Mouse (Mus musculus): ENCODE measurements around the gene Ttll8.

The Ttll8 gene

DNA sequence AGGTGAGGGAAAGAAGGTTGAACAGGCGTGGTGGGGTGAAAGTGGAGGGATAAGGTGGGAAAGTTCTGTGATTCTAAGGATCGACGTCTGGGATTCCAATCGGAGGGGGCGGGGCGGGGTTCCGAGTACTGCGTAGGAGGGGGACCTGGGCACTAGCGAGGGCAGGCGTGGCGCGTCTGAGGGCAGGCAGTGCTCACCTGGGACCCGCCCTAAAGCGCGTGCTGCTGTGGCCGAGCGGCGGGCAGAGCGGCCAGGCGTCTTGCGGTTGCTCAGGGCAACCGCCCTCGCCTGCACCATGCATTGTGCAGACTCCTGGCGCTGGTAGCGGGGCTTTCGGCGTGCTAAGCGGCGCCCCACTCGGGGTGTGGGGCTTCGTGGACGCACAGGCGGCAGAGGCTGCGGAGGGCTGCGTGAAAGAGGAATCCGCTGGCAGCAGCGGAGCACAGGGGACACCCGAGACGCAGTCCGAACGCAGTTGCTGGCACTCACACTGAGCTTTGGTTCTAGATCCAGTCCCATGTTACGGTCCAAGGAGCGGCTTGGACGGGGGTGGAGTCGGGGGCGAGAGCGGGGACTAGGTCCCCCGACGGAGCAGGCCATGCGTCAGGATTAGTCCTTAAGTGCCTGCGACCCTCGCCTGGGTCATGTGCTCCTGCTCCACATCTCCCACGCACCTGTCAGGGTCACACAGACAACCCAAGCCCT is at the start of gene Ttll8:
Ttll8 (minus strand) TSS at position 51 of the 705 bp plus-strand sequence.
- peak; percentile 9 to 19 for DNase-seq

DNA sequence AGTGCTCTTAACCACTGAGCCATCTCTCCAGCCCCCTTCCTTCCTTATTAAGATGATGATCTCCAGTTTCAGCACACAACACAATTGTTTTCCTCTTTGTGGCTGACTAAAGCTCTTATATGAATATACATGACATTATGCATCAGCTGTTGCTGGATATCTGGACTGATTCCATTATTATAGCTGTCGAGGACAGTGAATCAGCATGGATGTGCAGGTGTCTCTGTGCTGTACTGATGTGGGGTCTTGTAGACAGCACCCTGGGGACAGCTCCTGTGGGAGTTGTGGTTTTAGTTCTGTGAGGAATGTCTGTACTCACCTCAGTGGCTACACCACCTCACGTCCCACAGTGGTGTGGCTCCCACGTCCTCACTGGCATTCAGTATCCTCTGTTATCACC is 47.0 kb upstream of the Ttll8 start:
- no peak for DNase-seq

DNA sequence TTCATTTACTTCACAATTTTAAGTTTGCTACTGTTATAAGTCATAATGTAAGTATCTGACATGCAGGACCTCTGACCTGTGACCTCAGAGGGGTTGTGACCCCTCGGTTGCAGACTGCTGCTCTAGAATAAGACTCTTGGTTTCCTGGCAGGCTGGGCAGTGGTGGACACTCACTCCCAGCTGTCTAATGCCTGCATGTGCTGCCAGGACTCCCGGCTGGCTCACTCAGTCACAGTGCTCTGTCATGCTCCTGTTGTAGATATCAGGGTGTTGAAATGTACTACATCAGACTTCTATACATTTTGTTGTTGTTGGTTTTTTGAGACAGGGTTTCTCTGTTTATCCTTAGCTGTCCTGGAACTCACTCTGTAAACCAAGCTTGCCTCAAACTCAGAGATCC is 46.1 kb upstream of the Ttll8 start:
- no peak for DNase-seq

DNA sequence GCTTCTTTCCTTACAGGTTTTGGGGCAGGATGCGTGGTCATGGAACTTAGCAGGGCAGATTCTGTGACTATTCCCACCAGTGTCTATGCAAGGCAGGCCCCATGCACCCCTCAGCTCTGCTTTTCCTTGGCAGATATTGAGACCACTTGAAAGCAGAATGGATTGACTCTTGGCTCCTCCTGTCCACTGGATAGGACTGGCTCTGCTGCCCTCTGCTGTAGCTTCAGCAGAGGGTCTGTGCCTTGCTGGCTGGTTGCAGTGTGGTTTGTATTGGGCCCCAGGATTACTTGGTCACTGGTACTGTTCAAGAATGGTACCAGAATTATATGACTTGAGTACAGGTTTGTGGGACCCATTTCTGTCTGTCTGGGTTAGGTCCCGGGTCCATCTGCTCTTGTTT is 44.9 kb upstream of the Ttll8 start:
- DNase-seq = no peak

DNA sequence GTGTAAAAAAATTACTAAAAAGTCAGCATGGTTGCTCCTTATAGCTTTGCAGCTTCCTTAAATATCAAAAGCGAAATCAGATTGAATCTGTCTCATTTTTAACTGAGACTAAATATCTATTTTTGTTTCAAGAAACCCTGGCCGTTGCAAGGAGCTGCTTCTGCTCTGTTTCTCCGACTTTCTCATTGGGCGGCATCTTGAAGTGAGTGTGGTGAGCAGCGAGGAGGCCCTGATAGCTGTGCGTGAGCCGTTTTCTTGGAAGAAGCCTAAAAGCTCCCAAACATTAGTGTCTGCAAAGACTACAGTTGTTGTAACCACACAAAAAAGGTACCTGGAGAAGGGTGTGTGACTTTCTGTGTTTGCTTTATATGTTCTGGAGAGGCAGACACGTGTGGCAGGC is 44.4 kb upstream of the Ttll8 start:
- DNase-seq = no peak

GRCm38 (mm10) chr15:88989236-88989635 is 35.0 kb upstream of the Ttll8 start:
- DNase-seq = peak in 1 of 2 experiments; percentile 7

GRCm38 (mm10) chr15:88982534-88983079 is 28.4 kb upstream of the Ttll8 start, which contains the start of gene Mov10l1:
Gene Mov10l1 (plus strand): TSS chr15:88982909.
- DNase-seq = no peak

DNA sequence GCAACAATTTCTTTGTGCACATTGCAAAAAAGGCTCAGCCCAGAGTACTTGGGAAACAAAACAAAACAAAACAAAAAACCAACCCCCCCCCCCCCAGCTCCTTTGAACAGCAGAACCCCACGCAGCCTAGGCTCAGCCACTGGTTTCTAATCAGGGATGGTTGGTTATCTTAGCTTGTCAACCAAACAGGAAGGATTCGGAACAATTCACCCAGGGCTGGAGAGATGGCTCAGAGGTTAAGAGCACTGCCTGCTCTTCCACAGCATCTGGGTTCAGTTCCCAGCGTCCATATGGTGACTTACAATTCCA is 24.9 kb upstream of the Ttll8 start:
- no peak for DNase-seq

GRCm38 (mm10) chr15:88978281-88979137 is 24.3 kb upstream of the Ttll8 start, which contains the start of gene Mlc1:
Gene Mlc1 (minus strand): TSS chr15:88979007.
- no peak for DNase-seq

- no peak for DNase-seq
These were observed 18.1 kb upstream of the Ttll8 start for GRCm38 (mm10) chr15:88972300-88972699.

DNA sequence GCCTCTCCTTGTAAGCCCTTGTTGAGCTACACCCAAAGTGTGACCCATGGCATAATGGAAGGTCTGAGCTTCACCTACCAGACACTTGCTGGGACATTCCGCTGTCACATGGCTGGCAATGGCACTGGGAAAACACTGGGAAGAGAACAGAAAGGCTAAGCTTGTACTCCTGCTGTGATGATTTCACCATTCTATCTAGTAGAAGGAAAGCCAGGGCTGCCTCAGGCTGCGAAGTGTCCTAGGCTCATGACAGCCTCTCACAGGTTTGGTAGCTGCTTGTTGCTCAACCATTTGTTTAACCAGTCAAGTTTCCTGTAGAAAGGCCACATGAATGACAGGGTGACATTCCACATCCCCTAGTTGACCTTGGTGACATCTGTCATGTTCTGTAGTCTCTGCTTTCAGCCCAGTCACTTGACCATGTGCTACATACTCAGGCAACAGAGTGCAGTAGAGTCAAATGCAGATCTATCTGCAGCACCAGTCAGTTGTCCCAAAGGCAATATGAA is 9.9 kb upstream of the Ttll8 start:
- no peak for DNase-seq

DNA sequence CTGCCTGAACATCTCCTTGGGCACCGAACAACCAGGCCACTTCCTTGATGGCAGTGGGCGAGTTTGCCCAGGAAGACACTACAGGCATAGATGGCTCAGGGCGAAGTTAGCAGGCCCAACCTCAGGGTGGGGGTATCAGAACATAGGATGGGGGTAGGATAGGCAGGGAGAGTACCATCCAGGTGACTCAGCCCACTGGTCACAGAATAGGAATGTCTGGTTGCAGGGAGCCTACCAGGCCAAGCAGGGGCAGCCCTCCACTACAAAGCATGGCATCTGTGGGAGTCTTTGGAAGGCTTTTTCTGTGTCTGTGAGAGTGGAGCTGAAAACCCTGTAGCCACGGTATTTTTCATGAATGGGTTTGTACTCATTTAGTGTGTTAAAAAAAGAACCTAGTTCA is 3.3 kb upstream of the Ttll8 start:
- no peak for DNase-seq

DNA sequence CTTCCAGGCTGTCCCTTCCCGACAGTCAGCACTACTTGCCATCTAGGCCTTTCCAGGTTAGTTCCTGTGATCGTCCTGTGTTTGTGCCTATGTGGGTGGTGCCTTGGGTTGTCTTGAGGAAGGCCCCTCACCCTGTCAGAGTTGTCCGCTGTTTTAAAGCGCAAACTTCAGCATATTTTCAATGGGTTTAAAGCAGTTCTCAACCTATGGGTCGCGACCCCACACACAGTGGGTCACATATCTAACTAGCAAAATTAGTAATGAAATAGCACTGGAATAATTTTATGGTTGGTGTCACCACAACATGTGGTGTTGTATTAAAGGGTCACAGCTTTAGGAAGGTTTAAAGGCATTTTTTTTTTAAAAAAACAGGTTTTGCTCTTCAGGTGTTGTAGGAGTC is 1.1 kb upstream of the Ttll8 start:
- no peak for DNase-seq

- no peak for DNase-seq
These were observed 3.0 kb downstream of the Ttll8 start for GRCm38 (mm10) chr15:88951246-88951645.

- DNase-seq = peak; percentile 50 to 58
These were observed 7.4 kb downstream of the Ttll8 start for GRCm38 (mm10) chr15:88946851-88947250.

DNA sequence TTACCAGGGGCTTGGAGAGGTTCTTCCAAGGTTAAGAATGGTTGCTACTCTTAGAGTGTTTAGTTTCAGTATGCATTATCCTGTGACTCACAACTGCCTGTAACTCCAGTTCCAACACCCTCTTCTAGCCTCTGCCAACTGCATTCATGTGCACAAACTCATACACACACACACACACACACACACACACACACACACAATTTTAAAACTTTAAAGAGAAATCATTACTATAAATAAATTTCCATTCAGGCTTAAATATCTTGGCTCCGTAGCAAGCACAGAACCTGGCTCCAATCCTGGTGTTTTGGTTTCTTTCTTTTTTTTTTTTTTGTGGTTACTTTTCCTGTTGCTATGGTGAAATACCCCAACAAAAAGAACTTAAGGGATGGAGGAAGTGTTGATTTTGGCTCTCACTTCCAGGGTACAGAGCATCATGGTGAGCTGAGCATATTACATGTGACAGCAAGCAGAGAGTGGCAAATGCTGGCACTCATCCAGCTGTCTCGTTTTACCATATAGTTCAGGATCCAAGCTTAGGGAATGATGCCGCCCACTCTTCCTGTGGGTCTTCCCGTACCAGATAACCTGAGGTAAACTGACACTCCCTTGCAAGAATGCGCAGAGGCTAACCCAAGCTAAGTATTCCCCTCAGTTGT is 10.2 kb downstream of the Ttll8 start:
- DNase-seq = no peak

- DNase-seq = no peak
These were observed 11.4 kb downstream of the Ttll8 start for GRCm38 (mm10) chr15:88942783-88943182.

- no peak for DNase-seq
These were observed 16.9 kb downstream of the Ttll8 start for GRCm38 (mm10) chr15:88937291-88937650.

GRCm38 (mm10) chr15:88936619-88937290 is 17.5 kb downstream of the Ttll8 start:
- DNase-seq = no peak

GRCm38 (mm10) chr15:88934141-88934540 is 20.1 kb downstream of the Ttll8 start:
- DNase-seq = no peak

DNA sequence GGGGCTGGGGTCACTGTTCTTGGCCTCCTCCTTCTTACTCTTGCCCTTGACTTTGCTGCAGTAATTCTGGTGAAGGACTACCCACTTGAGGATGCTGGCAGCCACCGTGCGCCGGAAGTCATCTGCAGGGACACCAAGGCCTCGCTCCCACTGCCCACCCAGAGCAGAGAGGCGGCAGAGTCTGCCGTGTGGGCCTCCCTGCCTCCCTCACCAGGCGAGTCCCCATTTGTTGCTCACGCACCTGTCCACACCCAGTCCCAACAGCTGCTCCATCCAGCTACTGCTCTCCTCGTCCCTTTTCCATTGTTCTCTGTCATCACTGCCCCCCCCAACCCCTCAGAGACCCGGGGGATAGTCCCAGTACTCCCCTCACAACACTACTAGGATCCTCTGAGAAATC is 21.6 kb downstream of the Ttll8 start:
- DNase-seq = no peak

- DNase-seq = peak in 1 of 2 experiments; percentile 24
These were observed 32.3 kb downstream of the Ttll8 start for GRCm38 (mm10) chr15:88921992-88922310.

Measured in kidney, adult 8-10 months (tissue).